ENCODE assay signal across 8 mouse cellular contexts in genomic region chr19:45542061-45542460, GRCm38 (mm10). TPM values are rescaled to one million over a fixed set of nuclear protein-coding genes. Genes with fewer than 3 reads are reported as not detected.
DNase-seq lines count a peak whose midpoint lies in the region; ATAC-seq and TF ChIP-seq lines count a peak whose summit lies in the region.

No protein-coding gene starts in this region.

- ATAC-seq in kidney, embryonic 16.5 days (ENCODE audit: low FRiP score, low TSS enrichment) = no peak
- no peak for ATAC-seq in hindbrain, embryonic 15.5 days (ENCODE audit: low FRiP score, low read depth)
- ATAC-seq in midbrain, embryonic 16.5 days = no peak

- no peaks in the 10 kb centered on the region for H3K9me3 ChIP-seq in kidney, embryonic 16.5 days (ENCODE audit: low read length)
- H3K9me3 ChIP-seq in hindbrain, embryonic 15.5 days = no peaks in the 10 kb centered on the region
- no peaks in the 10 kb centered on the region for H3K9me3 ChIP-seq in midbrain, embryonic 16.5 days (replicated peaks; ENCODE audit: control insufficient read depth, low read length, poor library complexity, severe bottlenecking)

- no peak for TF ChIP-seq POLR2A in kidney, adult 2 months (IDR thresholded peaks at IDR 0.05; ENCODE audit: low read depth, low read length)

- H3K4me2 ChIP-seq in kidney, embryonic 16.5 days (replicated peaks; ENCODE audit: low read depth, low read length) = peak overlapping the region; percentile 83
- peak overlapping the region; percentile 84 for H3K4me2 ChIP-seq in hindbrain, embryonic 15.5 days
- H3K4me2 ChIP-seq in midbrain, embryonic 16.5 days (ENCODE audit: low read length) = peak overlapping the region; percentile 71

- no peak for DNase-seq in kidney, adult 2 months
- DNase-seq in layer of hippocampus, adult 18-20 months (ENCODE audit: low spot score in 2 of 2) = no peak
- no peak for DNase-seq in urinary bladder, postnatal 36 days (ENCODE audit: low spot score in 2 of 2)
- DNase-seq in cerebellum, adult 11 months = no peak

- peak overlapping the region; percentile 50; the same call in 1 of the 2 replicates for H3K9ac ChIP-seq in kidney, embryonic 16.5 days (replicated peaks; ENCODE audit: low read length)
- peak overlapping the region; percentile 50; the same call in 1 of the 2 replicates for H3K9ac ChIP-seq in hindbrain, embryonic 15.5 days
- peak overlapping the region; percentile 70 for H3K9ac ChIP-seq in midbrain, embryonic 16.5 days (ENCODE audit: low read depth, low read length)

- H3K4me1 ChIP-seq in kidney, embryonic 16.5 days (ENCODE audit: insufficient read depth, low read length) = peaks cover 20% of the 10 kb centered on the region
- H3K4me1 ChIP-seq in kidney, adult 2 months (ENCODE audit: control insufficient read depth, insufficient read depth, low read length) = no peaks in the 10 kb centered on the region
- H3K4me1 ChIP-seq in brown adipose tissue, adult 24 weeks (ENCODE audit: control insufficient read depth, insufficient read depth, insufficient read length, low read length) = no peaks in the 10 kb centered on the region
- H3K4me1 ChIP-seq in hindbrain, embryonic 15.5 days (replicated peaks) = peaks cover 37% of the 10 kb centered on the region
- H3K4me1 ChIP-seq in midbrain, embryonic 16.5 days (ENCODE audit: control insufficient read depth, insufficient read depth, low read length) = peaks cover 8% of the 10 kb centered on the region

- WGBS in kidney, embryonic 16.5 days = 31% methylated on average over 3 of the region's 3 CpGs
- WGBS in kidney, adult 2 months = 50% methylated on average over 3 of the region's 3 CpGs
- 10% methylated on average over 3 of the region's 3 CpGs for WGBS in hindbrain, embryonic 15.5 days
- 12% methylated on average over 3 of the region's 3 CpGs for WGBS in midbrain, embryonic 16.5 days

- peak overlapping the region; percentile 45 for H3K4me3 ChIP-seq in kidney, embryonic 16.5 days (ENCODE audit: low read length)
- H3K4me3 ChIP-seq in kidney, adult 2 months (ENCODE audit: insufficient read depth, low read depth, low read length) = no peak overlapping the region; the same call in 1 of the 2 replicates
- peak overlapping the region; percentile 22; the same call in 1 of the 2 replicates for H3K4me3 ChIP-seq in brown adipose tissue, adult 24 weeks (ENCODE audit: insufficient read depth, low read depth, low read length)
- H3K4me3 ChIP-seq in hindbrain, embryonic 15.5 days = peak overlapping the region; percentile 41
- H3K4me3 ChIP-seq in midbrain, embryonic 16.5 days (ENCODE audit: low read depth, low read length) = peak overlapping the region; percentile 45

- peaks cover 55% of the 10 kb centered on the region for H3K27me3 ChIP-seq in kidney, embryonic 16.5 days (ENCODE audit: insufficient read depth, low read length)
- no peaks in the 10 kb centered on the region for H3K27me3 ChIP-seq in kidney, adult 2 months (replicated peaks; ENCODE audit: control insufficient read depth, insufficient read depth, low read length)
- H3K27me3 ChIP-seq in hindbrain, embryonic 15.5 days = peaks cover 29% of the 10 kb centered on the region
- peaks cover 31% of the 10 kb centered on the region for H3K27me3 ChIP-seq in midbrain, embryonic 16.5 days (ENCODE audit: control insufficient read depth, insufficient read depth, low read depth, low read length)

- H3K36me3 ChIP-seq in kidney, embryonic 16.5 days (ENCODE audit: insufficient read depth, low read length) = no peaks in the 10 kb centered on the region
- H3K36me3 ChIP-seq in kidney, adult 2 months (ENCODE audit: control insufficient read depth, insufficient read depth, low read length) = no peaks in the 10 kb centered on the region
- H3K36me3 ChIP-seq in hindbrain, embryonic 15.5 days = no peaks in the 10 kb centered on the region
- H3K36me3 ChIP-seq in midbrain, embryonic 16.5 days (ENCODE audit: control insufficient read depth, insufficient read depth, low read length) = no peaks in the 10 kb centered on the region

- no peak for TF ChIP-seq CTCF in kidney, adult 2 months (conservative IDR thresholded peaks at IDR 0.05; ENCODE audit: insufficient read depth, insufficient read length, low read depth, low read length)

- H3K27ac ChIP-seq in kidney, embryonic 16.5 days (ENCODE audit: low read length) = no peak overlapping the region
- H3K27ac ChIP-seq in kidney, adult 2 months (ENCODE audit: insufficient read depth, low read depth, low read length) = no peak overlapping the region
- H3K27ac ChIP-seq in brown adipose tissue, adult 24 weeks (replicated peaks; ENCODE audit: low read depth, low read length) = no peak overlapping the region
- peak overlapping the region; percentile 81 for H3K27ac ChIP-seq in hindbrain, embryonic 15.5 days (replicated peaks)
- H3K27ac ChIP-seq in midbrain, embryonic 16.5 days (ENCODE audit: low read length) = peak overlapping the region; percentile 55

RNA-seq across cellular contexts. Expression of gene Poll, which starts 18.3 kb away (rescaled TPM):
- polyA plus RNA-seq in kidney, embryonic 16.5 days (2015; fragmentation: Nextera tagmentation; extraction: Ambion mirVana) = 20.4 and 21.9 TPM in 2 replicates
- polyA plus RNA-seq in kidney, adult 2 months (2012; rRNA removed) = 12.6 and 13.3 TPM in 2 replicates
- 6.2 and 6.3 TPM in 2 replicates for polyA plus RNA-seq in brown adipose tissue, adult 24 weeks (2012; ENCODE audit: insufficient read depth, insufficient read length, missing spikeins)
- 12.7 and 13.3 TPM in 2 replicates for polyA plus RNA-seq in hindbrain, embryonic 15.5 days (2015; fragmentation: Nextera tagmentation; extraction: Ambion mirVana)
- 12.7 and 13.3 TPM in 2 replicates for polyA plus RNA-seq in midbrain, embryonic 16.5 days (2015; fragmentation: Nextera tagmentation; extraction: Ambion mirVana)
- total RNA-seq in layer of hippocampus, adult 18-20 months (2021) = 10 to 100 TPM in 1 of 2 experiments, 1 to 10 TPM in 1; 9.5 to 11.1 TPM

RNA-seq across cellular contexts. Expression of gene Gm17018, which starts 18.4 kb away (rescaled TPM):
- 52.4 and 52.9 TPM in 2 replicates for polyA plus RNA-seq in kidney, embryonic 16.5 days (2015; fragmentation: Nextera tagmentation; extraction: Ambion mirVana)
- 10.9 and 16.3 TPM in 2 replicates for polyA plus RNA-seq in kidney, adult 2 months (2012; rRNA removed)
- polyA plus RNA-seq in brown adipose tissue, adult 24 weeks (2012; ENCODE audit: insufficient read depth, insufficient read length, missing spikeins) = 20.1 and 26.1 TPM in 2 replicates
- 71.7 and 75.9 TPM in 2 replicates for polyA plus RNA-seq in hindbrain, embryonic 15.5 days (2015; fragmentation: Nextera tagmentation; extraction: Ambion mirVana)
- 66.9 and 75.8 TPM in 2 replicates for polyA plus RNA-seq in midbrain, embryonic 16.5 days (2015; fragmentation: Nextera tagmentation; extraction: Ambion mirVana)
- 10 to 100 TPM; 59.5 to 64.0 TPM for total RNA-seq in layer of hippocampus, adult 18-20 months (2021)

Comparison
In these comparisons a context has a peak if more than half of its experiments do, and no peak if none do; other contexts are left out.
1. H3K27ac ChIP-seq: peak in hindbrain, embryonic 15.5 days (single experiment) and midbrain, embryonic 16.5 days (single experiment); none in kidney, embryonic 16.5 days (single experiment), kidney, adult 2 months (single experiment) and brown adipose tissue, adult 24 weeks (single experiment).
2. Peak in every context shown above with its lines, with median percentiles within 50 percentile points of each other: H3K4me2 ChIP-seq and H3K9ac ChIP-seq.